Mouse (Mus musculus): ENCODE data around the gene Dpysl5.

Dpysl5 gene

DNA sequence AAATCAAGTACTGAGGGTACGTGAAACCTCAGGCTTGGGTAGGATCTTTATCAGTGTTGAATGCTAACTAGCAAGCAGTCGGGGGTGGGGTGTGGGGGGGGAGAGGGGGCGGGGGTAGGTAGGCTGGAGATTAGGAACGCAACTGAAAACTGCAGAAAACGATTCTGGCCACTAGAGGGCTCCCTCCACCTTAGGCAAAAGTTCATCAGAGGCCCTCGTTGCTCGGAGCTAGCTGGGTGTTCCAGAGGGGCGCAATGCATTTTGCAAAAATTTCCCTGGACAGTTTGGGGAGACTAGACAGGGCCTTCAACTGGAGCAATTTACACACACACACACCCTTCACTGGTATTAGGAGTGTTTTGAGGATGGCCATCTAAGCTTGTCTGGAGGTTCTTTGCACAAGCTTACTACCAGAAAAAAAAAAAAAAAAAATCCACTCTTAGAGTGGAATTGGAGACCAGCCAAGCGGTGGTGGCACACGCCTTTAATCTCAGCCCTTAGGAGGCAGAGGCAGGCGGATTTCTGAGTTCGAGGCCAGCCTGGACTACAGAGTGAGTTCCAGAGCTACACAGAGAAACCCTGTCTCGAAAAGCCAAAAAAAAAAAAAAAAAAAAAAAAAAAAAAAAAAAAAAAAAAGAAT is 1.5 kb upstream of the Dpysl5 start:
- DNase-seq (ENCODE audit: low read depth): peak; percentile 57

DNA sequence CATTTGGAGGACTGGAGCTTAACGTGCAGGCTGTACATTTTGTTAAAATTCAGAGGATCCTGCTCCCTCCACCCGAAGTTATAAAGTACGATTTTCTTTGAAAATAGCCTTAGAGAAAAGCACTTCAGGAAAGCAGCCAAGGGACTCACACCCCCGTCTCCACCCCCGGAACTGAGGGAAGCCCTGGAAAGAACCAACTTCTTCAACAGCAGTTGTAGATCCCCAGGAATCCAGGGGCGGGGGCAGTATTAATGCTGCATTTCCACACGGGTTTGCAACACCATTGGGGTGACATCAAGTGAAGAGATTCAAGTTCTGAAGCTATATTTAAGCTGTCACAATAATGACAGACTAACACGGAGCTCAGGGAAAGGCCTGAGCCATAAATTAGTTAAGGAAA is 878 bp upstream of the Dpysl5 start:
- no peak for DNase-seq (ENCODE audit: low read depth)

DNA sequence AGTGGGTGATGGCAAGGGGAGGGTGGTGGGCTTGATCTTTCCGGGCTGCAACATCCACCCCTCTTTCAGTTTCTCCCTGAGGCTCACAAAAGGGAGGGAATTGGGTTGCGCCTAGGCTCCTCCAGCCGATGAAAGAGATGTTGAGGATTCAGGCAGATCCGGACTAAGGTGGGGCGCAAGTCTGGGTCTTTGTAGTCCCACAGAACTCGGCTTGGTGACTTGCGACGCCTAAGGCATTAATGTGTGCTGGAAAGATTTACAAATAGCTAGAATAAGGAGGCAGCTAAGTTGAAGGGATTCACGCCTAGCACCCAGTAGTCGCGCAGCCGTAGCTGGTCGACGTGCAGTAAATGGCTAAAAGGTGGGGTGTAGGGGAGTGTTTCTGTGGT is 632 bp downstream of the Dpysl5 start:
- DNase-seq (ENCODE audit: low read depth): no peak

DNA sequence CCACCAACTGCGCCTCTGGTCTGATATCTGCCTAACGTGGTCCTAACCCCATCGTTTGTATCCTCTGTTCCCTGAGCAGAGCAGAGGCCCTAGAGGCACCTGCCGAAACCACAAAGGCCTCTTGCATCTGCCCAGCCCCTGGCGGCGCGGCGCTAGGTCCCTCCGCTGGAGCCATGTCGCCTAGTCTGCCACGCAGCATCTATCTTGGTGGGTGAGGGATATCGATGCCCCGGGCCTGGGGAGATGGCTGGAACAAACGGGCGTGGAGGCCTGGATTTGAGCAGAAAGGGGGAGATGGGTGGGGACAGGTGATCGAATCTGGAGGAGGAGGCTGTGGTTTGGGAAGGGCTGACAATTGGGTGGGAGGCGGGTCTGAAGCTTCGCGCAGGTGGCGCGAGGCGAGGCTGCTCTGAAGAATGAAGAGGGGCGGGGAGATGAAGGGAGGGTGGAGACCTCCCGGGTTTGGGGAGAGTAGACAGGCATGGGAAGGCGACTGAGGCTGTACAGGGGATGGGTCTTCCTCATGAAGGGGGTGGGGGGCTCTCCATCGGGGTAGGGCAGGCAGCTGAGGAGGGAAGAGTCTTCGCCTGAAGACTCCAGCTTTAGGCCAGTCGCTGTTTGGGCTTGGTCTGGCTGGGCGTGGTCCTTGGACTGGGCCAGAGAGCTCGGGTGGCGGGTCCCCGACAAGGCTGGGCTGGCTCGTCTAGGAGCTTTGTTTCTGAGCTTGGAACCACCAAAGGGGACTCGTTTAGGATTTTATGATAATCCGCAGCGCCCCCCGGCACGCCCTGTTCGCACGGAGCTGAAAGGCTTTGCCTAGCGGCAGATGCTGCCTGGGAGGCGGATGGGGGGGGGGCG is 1.3 kb downstream of the Dpysl5 start:
- DNase-seq (ENCODE audit: low read depth): no peak

- no peak for DNase-seq (ENCODE audit: low read depth)
Measured at GRCm38 (mm10) chr5:30713299-30713675, 1.9 kb downstream of the Dpysl5 start.

- no peak for DNase-seq (ENCODE audit: low read depth)
Measured at GRCm38 (mm10) chr5:30713691-30714090, 2.3 kb downstream of the Dpysl5 start.

DNA sequence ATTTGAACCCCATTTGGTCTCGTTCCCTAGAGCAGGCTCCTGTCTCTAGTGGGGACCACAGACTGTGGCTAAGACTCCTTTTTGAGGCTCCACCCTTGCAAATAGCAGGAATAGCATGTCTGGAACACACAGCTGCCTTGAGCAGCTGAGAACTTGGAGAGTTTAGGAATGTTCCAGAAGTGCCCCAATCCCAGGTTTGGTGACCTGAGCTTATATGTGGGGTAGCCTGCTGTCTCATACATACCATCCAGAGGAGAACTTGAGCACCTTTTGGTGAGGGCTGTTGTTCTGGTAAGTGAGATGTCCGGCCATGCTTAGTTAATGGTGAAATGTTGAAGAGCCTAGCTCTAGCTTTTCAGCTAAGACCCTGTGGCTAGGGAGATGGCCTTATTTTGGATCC is 4.9 kb downstream of the Dpysl5 start:
- no peak for DNase-seq (ENCODE audit: low read depth)

GRCm38 (mm10) chr5:30717506-30717905 is 6.1 kb downstream of the Dpysl5 start:
- DNase-seq (ENCODE audit: low read depth): no peak

GRCm38 (mm10) chr5:30717991-30718703 is 6.8 kb downstream of the Dpysl5 start:
- DNase-seq (ENCODE audit: low read depth): no peak

DNA sequence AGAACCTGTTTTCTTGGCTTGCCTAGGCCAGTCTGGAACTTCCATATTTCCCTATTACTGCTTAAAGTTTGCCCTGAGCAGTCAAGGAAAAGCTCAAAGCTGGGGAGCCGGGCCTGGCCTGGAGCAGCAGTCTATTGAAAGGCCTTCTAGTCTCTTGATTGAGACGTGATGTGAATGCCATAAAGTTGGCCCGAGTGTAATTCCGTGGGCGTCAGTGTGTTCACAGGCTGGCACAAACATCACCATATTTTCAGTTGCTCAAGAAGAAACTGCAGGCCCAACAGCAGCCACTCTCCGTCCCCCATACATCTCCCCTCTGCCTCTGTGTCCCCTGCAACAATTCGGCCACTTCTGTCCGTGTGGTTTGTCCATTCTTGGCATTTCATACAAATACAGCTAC is 10.6 kb downstream of the Dpysl5 start:
- no peak for DNase-seq (ENCODE audit: low read depth)

- no peak for DNase-seq (ENCODE audit: low read depth)
Measured at GRCm38 (mm10) chr5:30726151-30726693, 14.9 kb downstream of the Dpysl5 start.

- DNase-seq (ENCODE audit: low read depth): no peak
Measured at GRCm38 (mm10) chr5:30732511-30732910, 21.1 kb downstream of the Dpysl5 start.

DNA sequence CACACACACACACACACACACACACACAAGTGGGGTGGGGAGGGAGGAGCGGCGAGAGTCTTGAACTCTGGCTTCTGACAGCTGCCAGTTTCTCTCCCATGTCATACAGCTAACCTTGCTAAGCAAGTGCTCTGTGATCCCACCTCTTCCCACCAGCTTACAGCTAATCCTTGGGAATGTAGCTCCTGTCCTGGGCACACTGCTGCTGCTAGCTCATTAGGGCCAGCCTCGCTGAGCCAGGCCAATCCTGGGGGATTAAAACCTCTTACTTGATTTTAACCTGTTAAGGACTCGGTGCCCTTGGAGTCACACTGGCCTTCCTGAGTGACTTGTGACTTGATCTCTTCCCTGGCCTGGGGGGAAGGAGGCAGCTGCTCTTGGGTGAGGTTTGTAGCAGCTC is 23.3 kb downstream of the Dpysl5 start:
- DNase-seq (ENCODE audit: low read depth): no peak

GRCm38 (mm10) chr5:30738127-30738828 is 26.9 kb downstream of the Dpysl5 start:
- DNase-seq (ENCODE audit: low read depth): no peak

DNA sequence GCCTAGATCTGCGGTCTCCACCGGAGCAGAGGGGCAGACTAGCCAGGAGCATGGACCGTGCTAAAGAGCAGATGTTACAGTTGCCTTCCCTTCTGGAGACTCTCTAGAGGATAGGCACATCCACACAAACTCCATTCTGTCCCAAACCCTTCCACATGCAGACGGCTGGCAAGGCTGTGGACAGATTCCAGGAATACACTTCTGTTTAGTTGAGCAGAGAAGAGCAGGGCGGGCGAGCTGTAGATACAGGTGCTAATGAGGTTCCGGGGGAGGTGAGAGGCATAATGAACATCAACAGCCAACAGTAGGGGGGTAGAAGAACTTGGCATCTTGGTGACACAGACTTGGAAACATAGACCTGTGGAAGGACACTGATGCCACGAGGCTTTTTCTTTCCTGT is 28.2 kb downstream of the Dpysl5 start:
- DNase-seq (ENCODE audit: low read depth): no peak

DNA sequence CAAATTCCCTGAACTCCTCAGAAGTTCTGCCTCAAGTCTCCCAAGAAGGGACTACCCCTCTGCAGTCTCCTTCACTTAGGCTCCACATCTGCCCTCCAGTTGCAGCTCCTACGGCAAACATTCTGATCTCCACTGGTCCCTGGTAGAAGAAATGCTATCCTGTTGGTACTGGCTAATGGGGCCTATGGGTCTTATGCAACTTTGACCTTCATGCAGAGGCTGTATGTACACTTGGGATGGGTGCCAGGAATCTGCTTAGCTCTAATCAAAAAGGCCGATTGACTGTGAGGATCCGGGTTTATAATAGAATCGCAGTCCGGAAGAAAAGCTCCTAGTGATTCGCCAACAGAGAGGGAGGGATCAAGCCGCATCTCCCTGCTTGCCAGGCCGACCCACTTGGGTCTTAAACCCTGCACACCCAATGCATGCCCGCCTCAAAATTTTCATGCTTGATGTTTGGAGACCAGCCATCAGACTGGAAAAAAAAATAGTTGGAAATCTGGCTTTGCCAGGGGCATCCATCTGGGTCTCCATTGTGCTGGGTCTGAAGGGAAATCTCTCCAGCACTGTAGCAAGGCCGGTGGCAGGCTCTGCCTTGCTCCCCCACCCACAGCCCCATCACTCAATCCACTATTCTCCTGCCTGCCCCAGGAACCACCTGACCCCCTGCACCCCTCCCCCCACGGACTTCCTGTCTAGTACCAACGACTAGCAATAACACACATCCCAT is 38.4 kb downstream of the Dpysl5 start:
- no peak for DNase-seq (ENCODE audit: low read depth)

GRCm38 (mm10) chr5:30751071-30751470 is 39.7 kb downstream of the Dpysl5 start:
- no peak for DNase-seq (ENCODE audit: low read depth)

GRCm38 (mm10) chr5:30753128-30753527 is 41.8 kb downstream of the Dpysl5 start:
- DNase-seq (ENCODE audit: low read depth): no peak

GRCm38 (mm10) chr5:30755215-30755614 is 43.9 kb downstream of the Dpysl5 start:
- DNase-seq (ENCODE audit: low read depth): no peak

- no peak for DNase-seq (ENCODE audit: low read depth)
Measured at GRCm38 (mm10) chr5:30762815-30763510, 51.6 kb downstream of the Dpysl5 start.

DNA sequence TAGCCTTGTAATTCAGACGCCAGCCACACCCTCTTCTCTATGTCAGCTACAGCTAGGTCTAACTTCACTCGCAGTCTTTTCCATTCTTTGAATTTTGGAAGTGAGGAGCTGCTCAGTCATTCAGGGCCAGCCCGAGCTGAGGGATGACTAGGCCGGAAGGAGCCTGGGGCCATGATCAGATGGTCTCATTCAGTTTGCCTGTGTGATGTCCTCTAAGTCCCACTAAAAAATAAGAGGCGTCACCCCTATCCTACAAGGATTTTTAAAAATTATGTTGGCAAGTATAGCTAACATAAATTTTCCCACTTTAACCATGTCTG is 52.1 kb downstream of the Dpysl5 start:
- no peak for DNase-seq (ENCODE audit: low read depth)
